Mouse (Mus musculus): Measurements from ENCODE around the gene Mrpl37. TPM values are rescaled to one million over a fixed set of nuclear protein-coding genes. Genes with fewer than 3 reads are reported as not detected.
A peak's percentile ranks its signal among the peaks of the same experiment; 100 is the strongest.

Gene Mrpl37
- polyA plus RNA-seq, 1 experiment from 2014 or later = 95.5 TPM

DNA sequence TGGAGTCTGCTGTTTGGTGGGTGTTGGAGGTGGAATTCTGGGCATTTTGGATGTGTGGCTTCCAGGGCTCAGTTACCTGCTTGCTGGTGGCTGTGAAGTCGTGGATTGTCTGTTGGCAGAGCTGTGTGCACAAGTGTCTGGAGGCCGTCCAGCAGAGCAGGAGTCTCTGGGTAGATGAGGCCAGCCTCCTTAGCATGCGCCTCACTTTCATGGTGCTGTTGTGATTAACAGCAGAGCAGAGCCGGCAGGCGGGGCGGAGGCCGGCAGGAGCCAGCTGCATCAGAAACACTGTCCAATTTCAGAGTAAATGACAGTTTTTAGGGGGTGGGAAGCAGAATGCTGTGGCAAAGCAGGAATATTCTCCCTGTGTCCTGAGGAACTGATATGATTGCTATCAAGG lies 47.6 kb downstream of the Mrpl37 start:
- 31% methylated on average over 7 of the region's 7 CpGs for WGBS
- ATAC-seq (ENCODE audit: low read depth) (no peak), DNase-seq (ENCODE audit: low spot score) (peak; percentile 61)
- Histone ChIP-seq H3K27ac (replicated peaks; ENCODE audit: low read depth, low read length) (peak overlapping the region; percentile 61; the same call in 1 of the 2 replicates), H3K36me3 (ENCODE audit: control insufficient read depth, insufficient read depth, low read length) (no peaks in the 10 kb centered on the region), H3K4me1 (ENCODE audit: control insufficient read depth, insufficient read depth, low read length) (peaks cover 33% of the 10 kb centered on the region), H3K4me3 (ENCODE audit: low read depth, low read length) (no peak overlapping the region), H3K9me3 (ENCODE audit: control insufficient read depth, low read length) (no peaks in the 10 kb centered on the region), H3K27me3 (replicated peaks; ENCODE audit: control insufficient read depth, insufficient read depth, low read length) (no peaks in the 10 kb centered on the region), H3K9ac (ENCODE audit: low read depth, low read length) (no peak overlapping the region), H3K4me2 (ENCODE audit: low read depth, low read length) (no peak overlapping the region)

DNA sequence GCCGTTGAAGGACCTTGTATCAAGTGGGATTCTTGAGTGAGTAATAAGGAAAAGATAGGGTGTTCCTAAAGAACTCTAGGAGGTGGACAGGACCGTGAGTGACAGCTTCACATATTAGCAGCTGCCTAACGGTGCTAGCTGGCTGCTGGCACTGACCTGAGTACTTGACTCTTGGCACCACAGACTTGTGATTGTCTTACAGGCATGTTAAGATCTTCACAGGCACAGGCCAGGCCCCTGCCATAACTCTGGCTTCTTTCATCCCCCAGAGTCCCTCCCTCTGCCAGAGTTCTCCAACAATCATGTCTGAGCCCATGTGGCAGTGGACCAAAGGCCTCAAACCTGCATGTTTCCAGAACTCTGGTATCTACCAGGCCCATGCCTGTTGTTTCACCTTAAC lies 48.1 kb downstream of the Mrpl37 start:
- Histone ChIP-seq H3K9me3 (ENCODE audit: control insufficient read depth, low read length) (no peaks in the 10 kb centered on the region), H3K27ac (replicated peaks; ENCODE audit: low read depth, low read length) (peak overlapping the region; percentile 61; the same call in 1 of the 2 replicates), H3K4me2 (ENCODE audit: low read depth, low read length) (no peak overlapping the region), H3K4me1 (ENCODE audit: control insufficient read depth, insufficient read depth, low read length) (peaks cover 33% of the 10 kb centered on the region), H3K27me3 (replicated peaks; ENCODE audit: control insufficient read depth, insufficient read depth, low read length) (no peaks in the 10 kb centered on the region), H3K36me3 (ENCODE audit: control insufficient read depth, insufficient read depth, low read length) (no peaks in the 10 kb centered on the region), H3K9ac (ENCODE audit: low read depth, low read length) (no peak overlapping the region), H3K4me3 (ENCODE audit: low read depth, low read length) (no peak overlapping the region)
- no peak for DNase-seq (ENCODE audit: low spot score)
- ATAC-seq (ENCODE audit: low read depth) = no peak
- WGBS = 67% methylated on average over 3 of the region's 3 CpGs

DNA sequence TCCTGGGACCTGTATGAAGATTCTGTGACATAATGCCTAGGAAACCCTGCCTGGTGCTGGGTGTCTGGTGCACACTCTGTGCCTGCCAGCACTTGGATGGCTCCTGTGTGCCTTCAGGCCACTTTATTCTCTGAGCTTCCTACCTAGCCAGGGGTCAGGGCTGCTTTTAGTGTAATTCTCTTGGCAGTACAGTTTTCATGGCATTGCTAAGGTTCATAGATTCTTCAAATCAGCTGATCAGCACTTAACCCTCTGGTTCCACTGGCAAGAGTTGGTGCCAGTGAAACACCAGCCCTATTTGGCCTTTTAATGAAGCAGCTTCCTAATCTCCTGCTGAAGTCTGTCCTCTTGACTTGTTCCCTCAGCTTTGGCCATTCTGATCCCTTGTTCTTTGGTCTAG lies 49.4 kb downstream of the Mrpl37 start:
- H3K27ac ChIP-seq (replicated peaks; ENCODE audit: low read depth, low read length) = no peak overlapping the region; the same call in 1 of the 2 replicates
- H3K27me3 ChIP-seq (replicated peaks; ENCODE audit: control insufficient read depth, insufficient read depth, low read length) = no peaks in the 10 kb centered on the region
- 0 out of 2 replicates have a peak, but pooled peaks cover 3% of the 10 kb centered on the region for H3K36me3 ChIP-seq (ENCODE audit: control insufficient read depth, insufficient read depth, low read length)
- no peaks in the 10 kb centered on the region for H3K9me3 ChIP-seq (ENCODE audit: control insufficient read depth, low read length)
- H3K4me2 ChIP-seq (ENCODE audit: low read depth, low read length) = no peak overlapping the region
- no peak overlapping the region for H3K9ac ChIP-seq (ENCODE audit: low read depth, low read length)
- peaks cover 37% of the 10 kb centered on the region for H3K4me1 ChIP-seq (ENCODE audit: control insufficient read depth, insufficient read depth, low read length)
- no peak overlapping the region for H3K4me3 ChIP-seq (ENCODE audit: low read depth, low read length)
- DNase-seq (ENCODE audit: low spot score) = no peak
- ATAC-seq (ENCODE audit: low read depth) = no peak

DNA sequence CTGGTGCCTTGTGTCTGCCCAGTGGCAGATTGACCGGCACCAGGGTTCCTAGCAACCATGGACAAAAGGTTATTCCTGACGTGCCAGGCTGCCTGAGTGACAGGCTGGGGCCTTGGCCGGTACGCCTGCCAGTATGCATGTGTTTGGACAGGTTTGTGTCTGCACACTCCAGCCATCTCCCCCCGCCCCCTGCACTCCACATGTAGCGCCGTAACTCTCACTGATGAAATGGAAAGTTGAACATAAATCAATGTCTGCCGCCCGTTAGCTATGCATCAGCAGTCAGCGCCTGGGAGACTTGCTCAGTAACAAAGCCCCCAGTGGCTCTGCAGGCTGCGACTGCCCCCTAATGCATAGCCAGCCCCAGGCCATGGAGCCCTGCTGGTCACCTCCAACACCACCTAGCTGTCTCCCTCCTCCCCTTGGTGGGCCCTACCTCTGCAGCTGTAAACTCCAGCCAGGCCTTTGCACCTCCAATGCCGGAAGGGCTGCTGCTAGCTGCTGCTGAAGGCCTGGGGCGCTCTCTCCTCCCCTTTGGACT lies 50.6 kb downstream of the Mrpl37 start:
- DNase-seq (ENCODE audit: low spot score) (peak; percentile 72), ATAC-seq (ENCODE audit: low read depth) (no peak; the same call in 1 of the 2 replicates)
- H3K4me2 ChIP-seq (ENCODE audit: low read depth, low read length) = no peak overlapping the region; the same call in 1 of the 2 replicates
- H3K9ac ChIP-seq (ENCODE audit: low read depth, low read length) = peak overlapping the region; percentile 38; the same call in 1 of the 2 replicates
- WGBS = 42% methylated on average over 13 of the region's 13 CpGs
- peak overlapping the region; percentile 72 for H3K27ac ChIP-seq (replicated peaks; ENCODE audit: low read depth, low read length)
- no peaks in the 10 kb centered on the region for H3K9me3 ChIP-seq (ENCODE audit: control insufficient read depth, low read length)
- no peak overlapping the region for H3K4me3 ChIP-seq (ENCODE audit: low read depth, low read length)
- 0 out of 2 replicates have a peak, but pooled peaks cover 3% of the 10 kb centered on the region for H3K36me3 ChIP-seq (ENCODE audit: control insufficient read depth, insufficient read depth, low read length)
- H3K4me1 ChIP-seq (ENCODE audit: control insufficient read depth, insufficient read depth, low read length) = peaks cover 47% of the 10 kb centered on the region
- H3K27me3 ChIP-seq (replicated peaks; ENCODE audit: control insufficient read depth, insufficient read depth, low read length) = no peaks in the 10 kb centered on the region

DNA sequence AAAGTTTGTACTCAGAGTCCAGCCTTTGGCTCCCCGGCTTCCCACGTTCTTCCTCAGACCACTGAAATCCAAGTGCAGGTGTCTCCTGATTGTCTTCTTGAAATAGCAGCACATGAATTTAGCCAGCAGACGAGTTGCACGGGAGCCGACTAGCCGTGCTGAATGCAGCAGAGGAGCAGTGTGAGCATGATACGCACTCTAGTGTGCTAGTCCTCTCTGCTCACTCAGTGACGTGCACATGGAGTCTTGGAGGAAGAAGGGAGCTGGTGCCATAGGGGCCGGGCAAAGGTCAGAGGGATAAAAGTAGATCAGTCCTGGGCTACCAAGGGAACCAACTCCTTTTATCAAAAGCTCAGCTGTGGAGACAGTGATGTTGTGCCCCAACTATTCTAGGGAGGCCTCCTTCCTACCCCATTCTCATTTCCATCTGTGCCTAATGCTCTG lies 52.8 kb downstream of the Mrpl37 start:
- 65% methylated on average over 9 of the region's 9 CpGs for WGBS
- Histone ChIP-seq H3K9me3 (ENCODE audit: control insufficient read depth, low read length) (no peaks in the 10 kb centered on the region), H3K27ac (replicated peaks; ENCODE audit: low read depth, low read length) (0 out of 2 replicates have a peak overlapping the region, but pooled peaks have one; percentile 25), H3K27me3 (replicated peaks; ENCODE audit: control insufficient read depth, insufficient read depth, low read length) (no peaks in the 10 kb centered on the region), H3K4me2 (ENCODE audit: low read depth, low read length) (no peak overlapping the region), H3K4me3 (ENCODE audit: low read depth, low read length) (no peak overlapping the region), H3K36me3 (ENCODE audit: control insufficient read depth, insufficient read depth, low read length) (peaks cover 11% of the 10 kb centered on the region; the same call in 1 of the 2 replicates), H3K9ac (ENCODE audit: low read depth, low read length) (no peak overlapping the region), H3K4me1 (ENCODE audit: control insufficient read depth, insufficient read depth, low read length) (peaks cover 42% of the 10 kb centered on the region)
- ATAC-seq (ENCODE audit: low read depth) (no peak), DNase-seq (ENCODE audit: low spot score) (no peak)

DNA sequence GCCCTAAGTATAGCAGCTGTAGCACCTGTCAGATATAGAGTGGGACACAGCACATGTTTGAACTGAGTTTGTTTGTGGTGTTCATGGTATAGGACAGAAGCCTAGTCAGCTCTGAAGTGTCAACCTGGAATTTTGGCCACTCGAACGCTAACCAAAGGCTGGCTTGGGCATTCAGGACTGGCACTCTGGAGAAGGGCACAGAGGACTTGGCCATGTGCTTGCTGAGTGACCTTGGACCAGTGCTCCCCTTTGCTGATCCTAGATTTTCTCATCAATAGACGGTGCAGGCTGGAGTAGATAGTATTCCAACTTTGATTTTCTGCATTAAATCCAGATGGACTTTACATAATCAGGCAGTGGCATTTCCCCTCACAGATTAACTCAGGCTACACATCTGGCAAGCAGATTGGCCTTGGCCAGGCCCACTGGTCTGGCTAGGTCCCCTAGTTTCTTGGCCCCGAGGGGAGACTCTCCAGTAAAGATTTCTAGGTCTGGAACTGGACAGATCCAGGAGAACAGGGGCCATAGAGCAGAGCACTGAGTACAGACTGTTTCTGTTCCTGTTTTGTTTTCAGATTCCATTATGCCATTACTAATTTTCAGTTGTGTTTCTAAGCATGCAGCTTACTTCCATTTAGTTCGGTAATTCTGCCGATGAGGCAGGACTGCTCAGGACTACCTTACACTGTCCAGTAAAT lies 53.4 kb downstream of the Mrpl37 start:
- WGBS = 42% methylated on average over 6 of the region's 6 CpGs
- no peak for DNase-seq (ENCODE audit: low spot score)
- no peaks in the 10 kb centered on the region for H3K9me3 ChIP-seq (ENCODE audit: control insufficient read depth, low read length)

DNA sequence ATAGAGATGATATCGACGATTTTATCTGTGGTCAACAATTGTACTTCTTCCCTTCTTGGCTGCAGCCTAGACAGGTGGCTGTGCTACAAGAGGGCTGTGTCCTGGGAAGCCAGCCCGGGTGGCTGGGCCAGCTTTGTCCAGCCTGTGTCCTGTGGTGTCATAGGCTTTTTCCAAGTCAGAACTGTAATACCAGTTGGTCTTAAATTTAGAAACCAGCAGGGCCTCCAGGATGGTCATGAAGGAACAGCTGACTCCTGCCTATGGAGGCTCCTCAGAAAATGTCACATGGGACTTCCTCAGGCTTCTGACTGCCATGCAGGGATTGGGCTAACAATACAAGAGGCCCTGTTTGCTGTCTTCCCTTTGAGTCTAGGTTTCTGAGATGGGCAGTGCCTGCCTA lies 54.1 kb downstream of the Mrpl37 start:
- Histone ChIP-seq H3K4me3 (ENCODE audit: low read depth, low read length) (no peak overlapping the region), H3K27me3 (replicated peaks; ENCODE audit: control insufficient read depth, insufficient read depth, low read length) (no peaks in the 10 kb centered on the region), H3K36me3 (ENCODE audit: control insufficient read depth, insufficient read depth, low read length) (peaks cover 11% of the 10 kb centered on the region; the same call in 1 of the 2 replicates), H3K4me1 (ENCODE audit: control insufficient read depth, insufficient read depth, low read length) (peaks cover 30% of the 10 kb centered on the region), H3K4me2 (ENCODE audit: low read depth, low read length) (no peak overlapping the region), H3K9ac (ENCODE audit: low read depth, low read length) (no peak overlapping the region), H3K9me3 (ENCODE audit: control insufficient read depth, low read length) (no peaks in the 10 kb centered on the region), H3K27ac (replicated peaks; ENCODE audit: low read depth, low read length) (peak overlapping the region; percentile 69; the same call in 1 of the 2 replicates)
- 86% methylated on average over 3 of the region's 3 CpGs for WGBS
- no peak for ATAC-seq (ENCODE audit: low read depth)
- no peak for DNase-seq (ENCODE audit: low spot score)

More for the DNA sequence above, 53.4 kb downstream of the Mrpl37 start:
- Histone ChIP-seq H3K27ac (replicated peaks; ENCODE audit: low read depth, low read length) (peak overlapping the region; percentile 25; the same call in 1 of the 2 replicates), H3K27me3 (replicated peaks; ENCODE audit: control insufficient read depth, insufficient read depth, low read length) (no peaks in the 10 kb centered on the region), H3K9ac (ENCODE audit: low read depth, low read length) (0 out of 2 replicates have a peak overlapping the region, but pooled peaks have one; percentile 10), H3K4me3 (ENCODE audit: low read depth, low read length) (no peak overlapping the region), H3K4me1 (ENCODE audit: control insufficient read depth, insufficient read depth, low read length) (peaks cover 36% of the 10 kb centered on the region), H3K4me2 (ENCODE audit: low read depth, low read length) (no peak overlapping the region), H3K36me3 (ENCODE audit: control insufficient read depth, insufficient read depth, low read length) (peaks cover 11% of the 10 kb centered on the region; the same call in 1 of the 2 replicates)
- no peak for ATAC-seq (ENCODE audit: low read depth)

DNA sequence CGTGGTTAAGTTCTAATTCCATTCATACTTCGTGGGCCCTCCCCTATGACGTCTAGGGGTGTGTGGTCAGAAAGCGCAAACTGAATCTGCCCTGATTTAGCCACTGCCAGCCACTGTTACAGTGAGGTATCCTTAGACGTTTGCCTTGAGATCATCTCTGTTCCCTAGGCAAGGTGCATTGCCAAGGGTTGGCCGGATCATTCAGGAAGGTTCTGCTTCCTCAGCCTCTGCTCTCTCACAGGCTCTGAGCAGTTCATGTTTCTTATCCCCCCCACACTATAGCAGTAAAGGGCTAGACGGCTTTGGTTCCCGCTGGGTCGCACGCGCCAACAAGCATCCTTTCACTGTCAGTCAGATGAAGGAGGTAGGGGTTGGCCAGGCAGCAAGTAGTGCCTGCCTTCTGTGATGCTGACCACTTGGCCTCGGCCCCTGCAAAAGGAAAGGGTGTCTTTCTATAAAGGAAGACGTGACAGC lies 54.6 kb downstream of the Mrpl37 start:
- H3K4me3 ChIP-seq (ENCODE audit: low read depth, low read length) = no peak overlapping the region
- H3K36me3 ChIP-seq (ENCODE audit: control insufficient read depth, insufficient read depth, low read length) = peaks cover 11% of the 10 kb centered on the region; the same call in 1 of the 2 replicates
- peak overlapping the region; percentile 69; the same call in 1 of the 2 replicates for H3K27ac ChIP-seq (replicated peaks; ENCODE audit: low read depth, low read length)
- H3K4me2 ChIP-seq (ENCODE audit: low read depth, low read length) = no peak overlapping the region
- DNase-seq (ENCODE audit: low spot score) (peak; percentile 68), ATAC-seq (ENCODE audit: low read depth) (peak; percentile 30; the same call in 1 of the 2 replicates)
- peaks cover 25% of the 10 kb centered on the region for H3K4me1 ChIP-seq (ENCODE audit: control insufficient read depth, insufficient read depth, low read length)
- no peaks in the 10 kb centered on the region for H3K27me3 ChIP-seq (replicated peaks; ENCODE audit: control insufficient read depth, insufficient read depth, low read length)
- H3K9ac ChIP-seq (ENCODE audit: low read depth, low read length) = no peak overlapping the region
- H3K9me3 ChIP-seq (ENCODE audit: control insufficient read depth, low read length) = no peaks in the 10 kb centered on the region
- 59% methylated on average over 13 of the region's 13 CpGs for WGBS

Measured in embryonic facial prominence, embryonic 14.5 days (tissue).